Mouse (Mus musculus) naive thymus-derived CD4-positive, alpha-beta T cell, adult 2 months (primary cell): ENCODE data around the gene Olfr229.
"Not testable (repeated sequence)": the region's sequence is repeated elsewhere in the genome, so short reads cannot be mapped to it uniquely, and the experiment has no call there.

Experiments used
- DNase-seq: peaks from one replicate; pipeline ENCODE4 v3.0.0-alpha.2; 2011; ENCODE audit warnings: low read depth

The Olfr229 gene

GRCm38 (mm10) chr9:39907036-39907435 lies at the start of gene Olfr229:
Gene Olfr229 (plus strand): TSS chr9:39907336.
- DNase-seq, result no peak

- no peak for DNase-seq
Measured at GRCm38 (mm10) chr9:39866122-39866521, 41.0 kb upstream of the Olfr229 start, which contains the start of gene Olfr972. Gene Olfr972 (plus strand): TSS chr9:39866422.

- not testable (repeated sequence) for DNase-seq
Measured at GRCm38 (mm10) chr9:39871986-39872385, 35.1 kb upstream of the Olfr229 start.

- not testable (repeated sequence) for DNase-seq
Measured at GRCm38 (mm10) chr9:39877541-39878396, 29.4 kb upstream of the Olfr229 start.

GRCm38 (mm10) chr9:39905106-39905505 lies 2.0 kb upstream of the Olfr229 start:
- no peak for DNase-seq

GRCm38 (mm10) chr9:39909939-39910338 lies 2.8 kb downstream of the Olfr229 start:
- no peak for DNase-seq

GRCm38 (mm10) chr9:39927975-39928836 lies 21.1 kb downstream of the Olfr229 start:
- DNase-seq, result not testable (repeated sequence)

- not testable (repeated sequence) for DNase-seq
Measured at GRCm38 (mm10) chr9:39928837-39929236, 21.7 kb downstream of the Olfr229 start.

GRCm38 (mm10) chr9:39937201-39937600 lies 30.1 kb downstream of the Olfr229 start, which contains the start of gene Olfr974:
Gene Olfr974 (plus strand): TSS chr9:39937501.
- no peak for DNase-seq

- DNase-seq, result no peak
Measured at GRCm38 (mm10) chr9:39951946-39952345, 44.8 kb downstream of the Olfr229 start, which contains the start of gene Olfr975. Gene Olfr975 (minus strand): TSS chr9:39952046.

- not testable (repeated sequence) for DNase-seq
Measured at GRCm38 (mm10) chr9:39961033-39961432, 53.9 kb downstream of the Olfr229 start, which contains the start of gene Olfr976. Gene Olfr976 (minus strand): TSS chr9:39961133.
